14 mouse cellular contexts compared by ENCODE assay signal in genomic region chr6:137125006-137125405, GRCm38 (mm10). TPM values are rescaled to one million over a fixed set of nuclear protein-coding genes. Genes with fewer than 3 reads are reported as not detected.
"Had no signal": no experiment of that assay in that cellular context is flagged by ENCODE, and none has a peak within 500 bp of the region (broad histone marks: within the 10 kb centered on the region; RNA-seq: fewer than 3 reads in every experiment).

No protein-coding gene starts in this region.

- H3K27ac ChIP-seq: limb, embryonic 12.5 days; liver, embryonic 13.5 days; midbrain, embryonic 13.5 days; neural tube, embryonic 15.5 days had no signal

- H3K4me2 ChIP-seq: limb, embryonic 12.5 days; liver, embryonic 13.5 days; midbrain, embryonic 13.5 days; neural tube, embryonic 15.5 days had no signal

- ATAC-seq: liver, postnatal 0 days; midbrain, embryonic 13.5 days had no signal

- DNase-seq: kidney, adult 18-20 months; kidney, postnatal 25 days; layer of hippocampus, adult 9-11 months; layer of hippocampus, postnatal 36 days; liver; liver, embryonic 13.5 days; liver, postnatal 0 days; lung, postnatal 36 days; thymus, adult 2 months; thymus, postnatal 25 days had no signal

- H3K27me3 ChIP-seq: limb, embryonic 12.5 days; liver, embryonic 13.5 days; midbrain, embryonic 13.5 days; neural tube, embryonic 15.5 days had no signal

- H3K9ac ChIP-seq: limb, embryonic 12.5 days; liver, embryonic 13.5 days; liver, postnatal 0 days; midbrain, embryonic 13.5 days; neural tube, embryonic 15.5 days had no signal

- H3K4me3 ChIP-seq: limb, embryonic 12.5 days; liver, embryonic 13.5 days; midbrain, embryonic 13.5 days; neural tube, embryonic 15.5 days had no signal

- H3K9me3 ChIP-seq: liver, embryonic 13.5 days; midbrain, embryonic 13.5 days; neural tube, embryonic 15.5 days had no signal

- H3K4me1 ChIP-seq: liver, embryonic 13.5 days; midbrain, embryonic 13.5 days; neural tube, embryonic 15.5 days had no signal

- H3K36me3 ChIP-seq: limb, embryonic 12.5 days; liver, embryonic 13.5 days; midbrain, embryonic 13.5 days; neural tube, embryonic 15.5 days had no signal

RNA-seq across cellular contexts. Expression of gene Rerg, which starts 45.3 kb away (rescaled TPM):
- total RNA-seq: megakaryocyte progenitor cell, adult 5-6 weeks had no signal
